18 mouse cellular contexts compared by ENCODE assay signal in the genomic region with DNA sequence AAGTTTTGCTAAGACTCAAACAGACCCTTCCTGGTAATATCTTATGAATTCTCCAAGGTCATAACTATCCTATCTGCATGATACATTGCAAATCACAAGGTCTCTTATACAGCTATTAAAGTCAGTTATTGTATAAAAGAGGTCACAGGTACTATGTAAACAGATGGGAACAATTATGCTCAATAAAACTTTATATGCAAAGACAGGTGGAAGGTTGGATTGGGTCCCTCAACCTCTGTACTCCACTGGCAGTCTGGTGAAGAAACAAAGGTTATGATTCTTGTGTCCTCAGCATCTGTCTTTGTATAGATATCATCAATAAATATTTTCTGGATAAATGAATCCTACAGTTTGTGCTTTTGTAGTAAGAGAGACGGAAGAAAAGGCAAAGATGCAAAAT.
"Had no signal": no experiment of that assay in that cellular context is flagged by ENCODE, and none has a peak within 500 bp of the region (broad histone marks: within the 10 kb centered on the region; RNA-seq: fewer than 3 reads in every experiment).

No protein-coding gene starts in this region.

- H3K9ac ChIP-seq: kidney, embryonic 15.5 days; liver, embryonic 14.5 days; liver, postnatal 0 days; lung, embryonic 14.5 days; midbrain, embryonic 13.5 days had no signal

- DNase-seq: kidney, adult 8-10 months; kidney, postnatal 10 days; kidney, postnatal 36 days; layer of hippocampus, postnatal 36 days; liver, postnatal 0 days; lung, embryonic 14.5 days; lung, postnatal 36 days; retina, postnatal 1 day; thymus, adult 2 months; thymus, postnatal 14 days; thymus, postnatal 4 days had no signal

- H3K4me2 ChIP-seq: kidney, embryonic 15.5 days; lung, embryonic 14.5 days; midbrain, embryonic 13.5 days had no signal

- H3K4me3 ChIP-seq: kidney, embryonic 15.5 days; left cerebral cortex, adult 2 months; midbrain, embryonic 13.5 days had no signal

- H3K9me3 ChIP-seq: kidney, embryonic 15.5 days; midbrain, embryonic 13.5 days had no signal

- H3K4me1 ChIP-seq: kidney, embryonic 15.5 days had no signal

- H3K36me3 ChIP-seq: kidney, embryonic 15.5 days; midbrain, embryonic 13.5 days had no signal

- H3K27me3 ChIP-seq: kidney, embryonic 15.5 days; midbrain, embryonic 13.5 days had no signal

- ATAC-seq: liver, postnatal 0 days; lung, postnatal 0 days; midbrain, embryonic 13.5 days; midbrain, embryonic 16.5 days had no signal

- H3K27ac ChIP-seq: kidney, embryonic 15.5 days; left cerebral cortex, adult 2 months; liver, embryonic 14.5 days; midbrain, embryonic 13.5 days; stomach, postnatal 0 days had no signal
